Mouse (Mus musculus) forebrain, embryonic 11.5 days (tissue): ENCODE data around the gene Gm5168. TPM values are rescaled to one million over a fixed set of nuclear protein-coding genes. Genes with fewer than 3 reads are reported as not detected.
"Not testable (repeated sequence)": the region's sequence is repeated elsewhere in the genome, so short reads cannot be mapped to it uniquely, and the experiment has no call there.

Source experiments
- ATAC-seq: fragments of 200-750 bp; cut with Nextera tagmentation; replicated peaks from 2 replicates; pipeline ENCODE4 v1.8.0; 2017; ENCODE audit warnings: moderate TSS enrichment; ENCODE audit not compliant: low FRiP score
- DNase-seq: peaks from one replicate; pipeline ENCODE4 v3.0.0-alpha.2; 2017; ENCODE audit warnings: low spot score
- H3K27ac ChIP-seq: fragments of 300-500 bp; sonication (generic); 2 replicates; pipeline ENCODE4 v1.5.1; 2014; ENCODE audit warnings: low read depth, low read length
- H3K27me3 ChIP-seq: fragments of 300-500 bp; sonication (generic); 2 replicates; pipeline ENCODE4 v1.6.1; 2014; ENCODE audit warnings: mild to moderate bottlenecking, low read length, mixed read lengths; ENCODE audit not compliant: control insufficient read depth, insufficient read depth
- H3K36me3 ChIP-seq: fragments of 300-500 bp; sonication (generic); 2 replicates; pipeline ENCODE4 v1.6.1; 2014; ENCODE audit warnings: mild to moderate bottlenecking, low read length, moderate library complexity, mixed read lengths; ENCODE audit not compliant: control insufficient read depth, insufficient read depth
- H3K4me1 ChIP-seq: fragments of 300-500 bp; sonication (generic); replicated peaks from 2 replicates; pipeline ENCODE4 v1.6.1; 2014; ENCODE audit warnings: low read length, mixed read lengths; ENCODE audit not compliant: control insufficient read depth, insufficient read depth
- H3K4me2 ChIP-seq: fragments of 300-500 bp; sonication (generic); 2 replicates; pipeline ENCODE4 v1.6.1; 2014; ENCODE audit warnings: low read depth, mild to moderate bottlenecking, low read length, moderate library complexity, mixed read lengths; ENCODE audit not compliant: severe bottlenecking
- H3K4me3 ChIP-seq: fragments of 300-500 bp; sonication (generic); 2 replicates; pipeline ENCODE4 v1.5.1; 2014; ENCODE audit warnings: low read depth, low read length
- H3K9ac ChIP-seq: fragments of 300-500 bp; sonication (generic); 2 replicates; pipeline ENCODE4 v1.6.1; 2014; ENCODE audit warnings: low read length
- H3K9me3 ChIP-seq: fragments of 300-500 bp; sonication (generic); 2 replicates; pipeline ENCODE4 v1.6.1; 2016; ENCODE audit warnings: low read length, mixed read lengths; ENCODE audit not compliant: control insufficient read depth
- WGBS: fragments of 180-500 bp; shearing (Covaris S2); extraction: QIAGEN DNeasy Blood & Tissue Kit; methylation state at CpG from one replicate; pipeline ENCODE4 v1.1.7; 2014; 5-methylcytosine and 5-hydroxymethylcytosine counted together
- polyA plus RNA-seq: library from polyadenylated mRNA; unstranded; fragments of >200 nt; fragmentation: Nextera tagmentation; extraction: Ambion mirVana; gene quantifications from 2 replicates; pipeline ENCODE4 v1.2.1, GENCODE M21; 2014

Gene Gm5168
- not detected in 2 replicates for polyA plus RNA-seq

GRCm38 (mm10) chrX:26050941-26051340, at the start of gene Gm5168:
TSS of gene Gm5168 (minus strand) at chrX:26051041.
- not testable (repeated sequence) for ATAC-seq, H3K27ac ChIP-seq, H3K4me3 ChIP-seq, H3K9ac ChIP-seq, H3K4me2 ChIP-seq, H3K27me3 ChIP-seq, H3K9me3 ChIP-seq, DNase-seq, H3K4me1 ChIP-seq, H3K36me3 ChIP-seq
- WGBS = no CpG with 5 or more reads among the region's 3 CpGs

Other genes starting within 250 kb of the Gm5168 start
- not detected in 2 replicates for gene Gm2012, start 180.3 kb upstream of the Gm5168 start, polyA plus RNA-seq